Mouse (Mus musculus) lung, adult 18-20 months (tissue): Measurements from ENCODE around the gene Fbp1.
"Not testable (repeated sequence)": the region's sequence is repeated elsewhere in the genome, so short reads cannot be mapped to it uniquely, and the experiment has no call there.

ENCODE experiments used
- DNase-seq, 2 experiments: peaks; one replicate each; pipeline ENCODE4 v3.0.0; 2022; ENCODE audit warnings: mixed read lengths in 2 of 2

The Fbp1 gene

DNA sequence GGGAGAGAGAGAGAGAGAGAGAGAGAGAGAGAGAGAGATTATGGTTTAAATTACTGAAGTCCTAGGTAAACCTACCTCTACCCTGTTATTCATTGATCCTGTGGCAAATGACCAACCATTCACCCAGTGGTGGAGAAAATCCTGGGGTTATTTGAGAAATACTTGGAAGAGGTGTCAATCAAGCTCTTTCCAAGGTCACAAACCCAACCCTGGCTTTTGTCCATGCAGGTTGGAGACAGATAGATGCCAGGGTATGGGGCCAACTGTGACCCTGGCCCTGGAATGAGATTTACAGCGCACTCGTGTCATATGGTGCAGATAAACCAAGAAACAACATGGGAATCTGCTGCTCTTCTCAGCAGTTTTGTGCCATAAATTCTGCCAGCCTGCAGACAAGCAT lies 4.6 kb downstream of the Fbp1 start:
- no peak for DNase-seq

- no peak for DNase-seq
Measured at GRCm38 (mm10) chr13:62882856-62883255, 5.2 kb downstream of the Fbp1 start.

GRCm38 (mm10) chr13:62881336-62881735 lies 6.7 kb downstream of the Fbp1 start:
- DNase-seq: no peak

DNA sequence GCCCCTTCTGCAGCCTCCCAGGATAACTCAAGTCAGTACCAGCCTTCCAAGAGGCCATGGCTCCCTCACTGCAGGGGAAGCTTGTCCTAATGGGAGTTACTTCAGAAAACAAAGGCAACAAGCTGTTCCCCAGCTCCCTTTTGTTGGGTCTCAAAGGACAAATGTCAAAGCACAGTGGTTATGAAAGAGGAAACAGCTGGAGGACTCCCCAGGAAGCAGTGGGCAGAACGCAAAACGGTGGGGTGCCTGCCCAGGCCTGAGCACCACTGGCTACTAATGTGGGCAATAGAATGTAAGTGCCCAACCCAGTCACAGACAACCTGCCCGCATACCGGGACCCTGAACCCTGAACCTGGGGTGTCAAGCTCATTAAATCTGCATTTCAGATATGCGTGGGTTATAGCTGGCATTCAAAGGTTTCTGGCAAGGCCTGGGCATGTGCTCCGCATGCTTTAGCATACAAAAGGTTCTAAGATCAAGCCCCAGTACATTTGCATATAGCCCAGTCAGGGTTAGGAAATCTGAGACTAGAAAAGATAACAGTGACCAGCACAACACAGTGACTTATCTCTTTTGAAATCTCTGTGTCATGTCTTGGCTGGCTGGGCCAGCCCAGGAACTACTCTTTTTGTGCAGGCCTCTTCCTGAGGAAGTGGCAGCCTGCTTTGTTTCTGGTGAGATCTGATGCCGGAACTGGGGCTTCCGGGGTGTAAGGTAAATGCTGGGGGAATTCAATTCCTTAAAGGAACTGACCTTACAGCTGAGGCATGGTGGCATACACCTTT lies 8.1 kb downstream of the Fbp1 start:
- peak; percentile 15 to 41 for DNase-seq

GRCm38 (mm10) chr13:62879411-62879810 lies 8.7 kb downstream of the Fbp1 start:
- DNase-seq: no peak

DNA sequence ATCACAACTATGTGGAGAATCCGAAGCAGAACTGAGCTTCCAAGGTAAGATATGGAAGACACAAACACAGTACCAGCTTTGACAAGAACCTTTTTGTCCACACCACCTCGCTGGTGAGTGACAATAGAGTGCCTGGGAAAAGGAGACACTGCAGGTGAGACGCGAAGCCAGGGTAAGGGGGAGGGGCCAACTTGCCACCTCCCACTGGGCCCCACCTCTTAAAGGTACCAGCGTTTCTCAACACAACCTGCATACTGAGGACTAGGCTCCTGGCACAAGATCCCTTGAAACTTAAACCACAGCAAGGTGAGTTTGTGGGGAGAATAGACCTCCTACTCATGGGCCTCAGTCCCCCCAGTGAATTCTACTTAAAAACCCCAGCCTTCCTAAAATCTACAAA lies 10.8 kb downstream of the Fbp1 start:
- DNase-seq: peak; percentile 29 to 45

GRCm38 (mm10) chr13:62876111-62876510 lies 12.0 kb downstream of the Fbp1 start:
- DNase-seq: no peak

DNA sequence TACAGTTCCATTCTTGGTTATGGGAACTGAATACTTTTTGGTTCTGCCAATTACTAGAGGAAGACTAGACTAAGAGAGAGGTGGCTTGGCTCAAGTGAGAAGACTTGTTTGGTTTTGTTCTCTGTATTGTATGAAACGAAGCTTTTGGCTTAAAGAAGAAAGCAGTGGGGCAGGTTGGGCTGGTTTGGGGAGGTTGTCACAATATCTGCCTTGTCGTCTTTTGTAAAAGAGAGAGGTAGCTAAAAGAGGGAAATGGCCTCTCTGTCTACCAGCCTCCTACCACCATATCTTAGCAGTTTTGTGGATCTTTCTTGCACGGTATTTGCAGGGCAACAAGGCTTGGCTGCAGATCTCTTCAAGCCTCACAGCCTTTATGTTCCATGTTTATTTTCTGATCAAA lies 15.8 kb downstream of the Fbp1 start:
- DNase-seq: peak; percentile 47 to 55

- DNase-seq: no peak
Measured at GRCm38 (mm10) chr13:62870605-62871004, 17.5 kb downstream of the Fbp1 start.

GRCm38 (mm10) chr13:62866817-62867216 lies 21.3 kb downstream of the Fbp1 start:
- no peak for DNase-seq

DNA sequence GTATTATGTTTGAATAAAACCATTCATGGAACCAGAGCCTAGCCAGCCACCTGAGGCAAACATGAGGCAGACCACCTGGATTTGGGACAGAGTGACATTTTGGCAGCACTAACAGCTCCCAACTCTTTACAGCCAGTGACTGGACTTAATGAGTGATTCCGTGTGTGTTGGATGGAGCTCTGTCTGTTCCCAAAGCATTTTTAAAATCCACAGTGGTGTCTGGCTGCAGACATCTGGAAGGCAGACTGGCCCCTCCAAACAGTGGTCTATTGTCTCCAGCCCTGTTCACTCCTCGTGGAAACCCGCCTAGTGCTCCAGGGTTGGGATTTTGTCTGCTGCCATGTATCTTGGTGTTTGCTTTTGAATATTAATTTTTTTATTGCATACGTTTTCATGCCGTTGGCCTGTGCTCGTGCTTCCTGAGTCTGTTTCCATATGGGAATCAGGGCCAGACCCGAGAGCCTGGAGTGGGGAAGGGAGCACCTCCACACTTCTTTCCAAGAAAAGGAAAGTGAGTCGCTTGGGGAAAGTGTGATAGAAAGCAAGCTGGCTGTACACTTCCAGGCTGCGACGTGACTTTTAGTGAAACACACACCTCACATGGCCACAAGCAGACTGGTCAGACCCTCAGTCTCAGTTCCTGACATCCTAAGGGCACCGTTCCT lies 22.3 kb downstream of the Fbp1 start:
- no peak for DNase-seq

DNA sequence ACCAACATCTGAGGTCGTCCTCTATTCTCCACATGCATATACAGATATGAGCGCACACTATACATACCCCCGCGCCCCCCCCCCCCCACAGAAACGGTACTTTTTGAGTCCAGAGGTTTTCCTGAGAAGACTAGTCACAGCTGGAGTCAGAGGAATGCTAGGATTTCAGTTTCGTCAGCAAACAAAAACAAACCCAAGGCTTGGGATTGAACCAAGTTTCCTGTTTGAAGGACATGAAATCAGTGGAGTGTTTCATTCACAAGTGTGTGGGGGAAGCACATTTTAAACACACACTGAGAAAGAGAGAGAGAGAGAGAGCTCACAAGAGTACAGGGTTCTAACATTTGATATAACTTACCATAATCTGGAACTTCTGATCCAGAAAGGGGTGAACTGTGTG lies 24.3 kb downstream of the Fbp1 start:
- no peak for DNase-seq

GRCm38 (mm10) chr13:62862875-62863274 lies 25.2 kb downstream of the Fbp1 start:
- DNase-seq: no peak

DNA sequence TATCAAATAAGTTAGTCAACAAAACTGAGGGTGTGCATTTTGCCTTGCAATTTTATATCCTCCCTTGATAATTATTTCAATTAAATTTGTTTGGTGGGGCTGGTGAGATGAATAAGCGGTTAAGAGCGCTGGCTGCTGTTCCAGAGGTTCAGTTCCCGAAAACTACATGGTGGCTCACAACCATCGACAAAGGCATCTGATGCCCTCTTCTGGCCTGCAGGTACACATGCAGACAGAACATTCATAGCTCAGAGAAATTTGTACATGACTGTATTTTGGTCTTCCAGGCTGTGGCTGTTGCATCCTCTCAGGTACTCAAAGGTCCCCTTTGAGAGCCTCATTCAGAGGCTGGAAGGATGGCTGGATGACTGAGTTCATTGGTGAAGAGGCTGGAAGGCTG lies 28.0 kb downstream of the Fbp1 start:
- no peak for DNase-seq

GRCm38 (mm10) chr13:62859251-62859650 lies 28.8 kb downstream of the Fbp1 start:
- not testable (repeated sequence) for DNase-seq

DNA sequence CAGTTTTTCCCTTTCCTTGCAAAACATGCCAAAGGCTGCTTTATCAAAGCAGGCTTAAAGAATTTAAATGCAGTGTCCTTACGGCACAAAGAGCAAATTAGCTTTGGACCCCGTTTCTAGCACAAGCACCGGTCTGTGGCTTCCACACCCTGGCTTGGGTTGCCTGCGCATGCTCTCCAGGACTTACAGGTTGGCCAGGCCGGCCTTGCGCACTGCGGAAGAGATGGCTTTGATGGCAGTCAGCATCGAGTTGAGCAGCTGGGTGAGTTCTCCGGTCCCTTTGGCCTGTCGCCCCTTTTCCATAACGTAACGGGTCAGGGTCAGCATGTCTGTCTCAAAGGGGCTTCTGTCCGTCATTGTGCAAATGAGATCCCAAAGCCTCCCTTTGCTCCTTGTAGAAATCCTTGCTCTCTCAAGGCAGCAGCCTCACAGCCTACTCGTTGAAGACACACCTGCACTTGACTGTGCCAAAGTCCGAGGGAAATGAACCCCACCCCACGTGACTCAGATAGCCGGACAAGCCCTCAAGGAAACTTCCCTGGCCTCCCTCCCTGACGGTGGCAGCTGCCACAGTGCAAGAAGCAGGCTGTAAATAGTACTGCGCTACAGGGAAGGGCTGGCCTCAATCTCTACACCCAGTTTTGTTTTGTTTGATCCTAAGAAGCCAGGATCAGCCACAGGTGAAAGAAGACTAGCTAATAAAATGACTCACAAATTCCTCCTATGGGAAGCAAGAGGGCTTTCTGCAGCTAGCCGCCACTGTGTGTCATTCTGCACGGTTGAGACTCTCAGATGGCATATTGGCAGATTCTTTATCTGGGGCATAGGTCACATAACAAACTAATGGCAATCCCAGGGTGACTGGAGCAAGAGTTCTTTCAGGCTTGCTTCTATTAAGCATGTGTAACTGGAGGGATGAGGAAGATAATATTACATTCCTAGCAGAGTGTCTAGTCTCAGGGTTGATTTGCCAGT lies 29.9 kb downstream of the Fbp1 start, which contains the start of gene Fbp2:
Gene Fbp2 (minus strand): TSS at position 482 of the 975 bp plus-strand sequence.
- peak; percentile 35 to 62 for DNase-seq

DNA sequence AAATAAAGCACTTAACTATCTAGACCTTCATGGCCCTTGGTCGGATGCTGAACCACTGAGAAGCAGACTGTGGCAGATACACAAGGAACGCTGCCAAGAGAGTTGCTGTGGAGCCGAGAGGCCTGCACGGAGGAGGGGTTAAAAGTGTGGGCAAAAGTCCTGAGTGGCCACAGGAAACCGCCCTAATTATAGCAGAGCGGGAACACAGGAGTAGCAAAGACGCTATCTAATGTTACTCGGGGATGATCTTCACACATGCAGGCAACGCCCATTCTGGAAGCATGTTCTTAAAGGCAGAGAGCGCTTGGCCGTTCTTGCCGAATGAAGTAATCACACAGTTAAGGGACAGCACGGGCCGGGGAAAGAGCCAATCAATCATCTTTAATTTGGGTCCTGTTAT lies 31.2 kb downstream of the Fbp1 start:
- no peak for DNase-seq

- peak; percentile 73 to 80 for DNase-seq
Measured at GRCm38 (mm10) chr13:62856305-62856675, 31.8 kb downstream of the Fbp1 start.

DNA sequence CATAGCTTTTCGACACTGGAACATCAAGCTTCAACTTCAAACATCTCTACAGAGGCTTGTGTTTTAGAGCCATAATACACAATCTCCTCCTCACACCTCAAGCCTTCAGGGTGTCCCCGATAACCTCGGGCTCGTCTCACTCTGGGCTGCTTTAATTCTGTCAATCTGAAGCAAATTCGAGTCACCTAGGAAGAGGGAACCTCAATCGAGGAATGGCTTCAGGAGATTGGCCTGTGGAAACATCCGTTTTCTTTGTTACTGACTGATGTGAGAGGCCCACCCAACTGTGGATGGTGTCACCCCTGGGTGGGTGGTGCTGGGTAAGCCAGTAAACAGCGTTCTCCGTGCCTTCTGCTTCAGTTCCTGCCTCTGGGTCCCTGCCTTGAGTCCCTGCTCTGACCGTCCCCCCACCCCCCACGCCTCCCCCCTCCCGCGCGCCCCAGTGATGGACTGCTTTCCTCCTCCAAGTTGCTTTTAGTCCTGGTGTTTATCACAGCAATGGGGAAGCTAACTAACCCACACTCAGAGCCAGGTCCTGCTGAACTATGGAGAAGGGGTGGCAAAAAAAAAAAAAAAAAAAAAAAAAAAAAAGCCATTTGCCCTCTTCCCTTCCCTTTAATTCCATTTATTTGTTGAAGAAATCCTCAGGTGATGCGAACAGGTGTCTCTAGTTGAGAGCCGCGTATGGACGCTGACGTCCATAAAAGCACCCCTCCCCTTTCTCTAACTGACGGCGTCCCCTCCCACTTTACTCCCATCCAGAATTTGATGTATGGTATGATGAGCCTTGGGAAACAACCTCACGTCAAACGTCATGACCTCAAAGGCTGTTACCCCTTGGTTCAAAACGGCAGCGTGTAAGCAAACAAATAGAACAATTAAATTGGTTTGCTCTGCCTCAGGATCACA lies 32.4 kb downstream of the Fbp1 start:
- DNase-seq: no peak

- peak; percentile 50 to 63 for DNase-seq
Measured at GRCm38 (mm10) chr13:62854666-62855065, 33.4 kb downstream of the Fbp1 start.

DNA sequence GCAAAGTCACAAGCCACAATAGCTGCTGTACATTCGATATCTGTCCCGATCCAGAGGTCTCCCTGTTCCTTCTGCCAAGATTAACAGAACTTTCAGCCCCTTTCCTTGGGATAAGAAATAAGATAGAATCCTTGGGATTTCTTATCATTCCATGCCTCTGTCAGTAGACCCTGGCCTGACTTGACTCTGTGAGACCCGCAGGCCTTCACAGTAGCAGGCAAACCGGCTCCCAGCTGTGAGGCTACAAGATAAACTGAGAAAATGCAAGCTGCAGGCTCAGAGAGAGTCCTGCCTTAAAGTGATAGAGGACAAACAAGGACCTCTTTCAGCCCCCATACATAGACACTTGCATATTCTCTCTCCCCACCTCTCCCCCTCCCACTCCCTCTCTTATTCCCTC lies 54.7 kb downstream of the Fbp1 start:
- no peak for DNase-seq

GRCm38 (mm10) chr13:62832239-62832638 lies 55.8 kb downstream of the Fbp1 start:
- DNase-seq: no peak
